Mouse (Mus musculus) heart, postnatal 25 days (tissue): ENCODE results near the gene Slc6a4. TPM values are rescaled to one million over a fixed set of nuclear protein-coding genes. Genes with fewer than 3 reads are reported as not detected.
A peak's percentile ranks its signal among the peaks of the same experiment; 100 is the strongest.
"Not testable (repeated sequence)": the region's sequence is repeated elsewhere in the genome, so short reads cannot be mapped to it uniquely, and the experiment has no call there.

Experiments used
- DNase-seq: peaks from one replicate; pipeline ENCODE4 v3.0.0; 2022; ENCODE audit warnings: low spot score
- intact Hi-C: fragments of 180-260 bp; cut with DNase I; formaldehyde crosslinking; loops from one replicate; pipeline ENCODE4 v1.15.1; 2025
- total RNA-seq, 2 experiments: library from RNA; stranded (reverse); gene quantifications; 2 replicates each; pipeline ENCODE4 v1.2.3; 2021

Slc6a4 gene
- total RNA-seq, 2 experiments from 2014 or later = 0.52 to 0.67 TPM

- intact Hi-C loops = no loop called here
- DNase-seq = no peak
Measured at GRCm38 (mm10) chr11:77010762-77011475, 12.5 kb downstream of the Slc6a4 start.

GRCm38 (mm10) chr11:77018046-77018445, 19.6 kb downstream of the Slc6a4 start:
- DNase-seq = no peak
- intact Hi-C loops = no loop called here

- no peak for DNase-seq
- intact Hi-C loops = no loop called here
Measured at GRCm38 (mm10) chr11:77019539-77019938, 21.1 kb downstream of the Slc6a4 start.

GRCm38 (mm10) chr11:77021749-77022396, 23.5 kb downstream of the Slc6a4 start:
- intact Hi-C loops = no loop called here
- DNase-seq = no peak

GRCm38 (mm10) chr11:77026559-77026958, 28.2 kb downstream of the Slc6a4 start:
- DNase-seq = no peak
- intact Hi-C loops = no loop called here

GRCm38 (mm10) chr11:77028157-77028556, 29.8 kb downstream of the Slc6a4 start:
- intact Hi-C loops = no loop called here
- DNase-seq = no peak

- DNase-seq = no peak
- intact Hi-C loops = no loop called here
Measured at GRCm38 (mm10) chr11:77031151-77031934, 32.9 kb downstream of the Slc6a4 start.

- intact Hi-C loops = no loop called here
- DNase-seq = no peak
Measured at GRCm38 (mm10) chr11:77041891-77042290, 43.5 kb downstream of the Slc6a4 start.

- intact Hi-C loops = no loop called here
Measured at GRCm38 (mm10) chr11:77042816-77043215, 44.4 kb downstream of the Slc6a4 start.

GRCm38 (mm10) chr11:77061951-77062350, 63.5 kb downstream of the Slc6a4 start:
- intact Hi-C loops = no loop called here
- DNase-seq = no peak

More at GRCm38 (mm10) chr11:77042816-77043215, 44.4 kb downstream of the Slc6a4 start:
- no peak for DNase-seq

- intact Hi-C loops = no loop called here
- DNase-seq = no peak
Measured at GRCm38 (mm10) chr11:77063406-77063805, 65.0 kb downstream of the Slc6a4 start.

GRCm38 (mm10) chr11:77068825-77069224, 70.4 kb downstream of the Slc6a4 start:
- DNase-seq = no peak
- intact Hi-C loops = no loop called here

- no peak for DNase-seq
- intact Hi-C loops = loop anchor here (5.0 kb wide), 1 partner anchor 73 kb away; the partner anchor contains the start of gene Slc6a4
Measured at GRCm38 (mm10) chr11:77070721-77071120, 72.3 kb downstream of the Slc6a4 start.

GRCm38 (mm10) chr11:77077331-77077730, 78.9 kb downstream of the Slc6a4 start:
- intact Hi-C loops = not testable (repeated sequence)

GRCm38 (mm10) chr11:77077792-77078191, 79.4 kb downstream of the Slc6a4 start:
- DNase-seq = no peak
- intact Hi-C loops = no loop called here

More at GRCm38 (mm10) chr11:77077331-77077730, 78.9 kb downstream of the Slc6a4 start:
- DNase-seq = not testable (repeated sequence)

- intact Hi-C loops = no loop called here
- DNase-seq = peak; percentile 89
Measured at GRCm38 (mm10) chr11:77078273-77079134, 80.1 kb downstream of the Slc6a4 start, which contains the start of gene Nsrp1. Gene Nsrp1 (minus strand): TSS chr11:77078435.

- intact Hi-C loops = no loop called here
- DNase-seq = no peak
Measured at GRCm38 (mm10) chr11:77079361-77079760, 81.0 kb downstream of the Slc6a4 start.
